Mouse (Mus musculus) urinary bladder, postnatal 14 days (tissue): ENCODE measurements around the gene 5330417H12Rik.

Source experiments
- DNase-seq: peaks from one replicate; pipeline ENCODE4 v3.0.0; 2021; ENCODE audit warnings: low spot score

The 5330417H12Rik gene

GRCm38 (mm10) chr7:107625061-107625460, at the start of gene 5330417H12Rik:
TSS of gene 5330417H12Rik (minus strand) at chr7:107625161.
- DNase-seq = no peak

- no peak for DNase-seq
Measured at GRCm38 (mm10) chr7:107668514-107668913, 43.6 kb upstream of the 5330417H12Rik start.

- DNase-seq = peak; percentile 9
Measured at GRCm38 (mm10) chr7:107666262-107666902, 41.4 kb upstream of the 5330417H12Rik start.

GRCm38 (mm10) chr7:107665586-107666261, 40.8 kb upstream of the 5330417H12Rik start:
- peak; percentile 48 for DNase-seq

- DNase-seq = no peak
Measured at GRCm38 (mm10) chr7:107665221-107665585, 40.2 kb upstream of the 5330417H12Rik start.

- DNase-seq = peak; percentile 24
Measured at GRCm38 (mm10) chr7:107664063-107665056, 39.4 kb upstream of the 5330417H12Rik start.

- no peak for DNase-seq
Measured at GRCm38 (mm10) chr7:107663621-107664020, 38.7 kb upstream of the 5330417H12Rik start.

- no peak for DNase-seq
Measured at GRCm38 (mm10) chr7:107661843-107662281, 36.9 kb upstream of the 5330417H12Rik start.

GRCm38 (mm10) chr7:107661189-107661842, 36.4 kb upstream of the 5330417H12Rik start:
- peak; percentile 75 for DNase-seq

GRCm38 (mm10) chr7:107659186-107659918, 34.4 kb upstream of the 5330417H12Rik start:
- peak; percentile 32 for DNase-seq

- no peak for DNase-seq
Measured at GRCm38 (mm10) chr7:107656451-107656850, 31.5 kb upstream of the 5330417H12Rik start.

GRCm38 (mm10) chr7:107651821-107652220, 26.9 kb upstream of the 5330417H12Rik start:
- DNase-seq = no peak

- DNase-seq = no peak
Measured at GRCm38 (mm10) chr7:107649990-107650389, 25.0 kb upstream of the 5330417H12Rik start.

GRCm38 (mm10) chr7:107648937-107649688, 24.2 kb upstream of the 5330417H12Rik start:
- no peak for DNase-seq

GRCm38 (mm10) chr7:107644987-107645386, 20.0 kb upstream of the 5330417H12Rik start:
- DNase-seq = no peak

GRCm38 (mm10) chr7:107642586-107643275, 17.8 kb upstream of the 5330417H12Rik start:
- no peak for DNase-seq

GRCm38 (mm10) chr7:107638026-107638425, 13.1 kb upstream of the 5330417H12Rik start:
- no peak for DNase-seq

GRCm38 (mm10) chr7:107637398-107637797, 12.4 kb upstream of the 5330417H12Rik start:
- no peak for DNase-seq

GRCm38 (mm10) chr7:107633201-107633600, 8.2 kb upstream of the 5330417H12Rik start:
- no peak for DNase-seq

GRCm38 (mm10) chr7:107628383-107628782, 3.4 kb upstream of the 5330417H12Rik start:
- no peak for DNase-seq
